ENCODE assay signal across 9 mouse cellular contexts in the genomic region with DNA sequence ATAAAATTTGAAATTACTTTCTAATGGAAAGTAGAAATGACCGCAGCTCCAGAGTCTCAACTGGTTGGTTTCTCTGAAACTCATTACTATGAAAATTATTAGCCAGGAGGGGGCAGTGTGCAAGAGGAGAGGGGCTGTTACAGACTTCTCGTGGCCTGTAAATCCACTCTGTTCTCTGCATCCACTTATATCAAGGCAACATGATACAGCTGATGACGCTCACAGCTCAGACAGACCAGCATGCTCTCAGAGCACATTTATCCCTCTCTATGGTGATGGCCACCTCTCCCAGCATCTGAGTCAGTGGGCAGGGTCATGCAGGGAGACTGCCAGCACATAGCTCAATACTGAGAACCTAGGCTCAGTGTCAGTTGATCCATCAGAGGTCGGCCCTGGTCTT.
DNase-seq lines count a peak whose midpoint lies in the region; ATAC-seq and TF ChIP-seq lines count a peak whose summit lies in the region.
"Had no signal": no experiment of that assay in that cellular context is flagged by ENCODE, and none has a peak within 500 bp of the region (broad histone marks: within the 10 kb centered on the region; RNA-seq: fewer than 3 reads in every experiment).

No protein-coding gene starts in this region.

- H3K9me3 ChIP-seq in kidney, postnatal 0 days (replicated peaks; ENCODE audit: low read length): no peaks in the 10 kb centered on the region
- no peaks in the 10 kb centered on the region for H3K9me3 ChIP-seq in embryonic facial prominence, embryonic 10.5 days
- H3K9me3 ChIP-seq in megakaryocyte, embryonic 14.5 days: peaks cover 19% of the 10 kb centered on the region; the same call in 1 of the 2 replicates

- no peak overlapping the region for H3K27ac ChIP-seq in kidney, postnatal 0 days
- no peak overlapping the region for H3K27ac ChIP-seq in embryonic facial prominence, embryonic 10.5 days (replicated peaks)

- no peak overlapping the region for H3K4me2 ChIP-seq in kidney, postnatal 0 days (ENCODE audit: low read length)

- H3K4me1 ChIP-seq in kidney, postnatal 0 days (replicated peaks; ENCODE audit: insufficient read depth, low read length): peaks cover 21% of the 10 kb centered on the region
- H3K4me1 ChIP-seq in embryonic facial prominence, embryonic 10.5 days: no peaks in the 10 kb centered on the region
- no peaks in the 10 kb centered on the region for H3K4me1 ChIP-seq in megakaryocyte, embryonic 14.5 days

- peaks cover 5% of the 10 kb centered on the region; the same call in 1 of the 2 replicates for H3K36me3 ChIP-seq in kidney, postnatal 0 days (ENCODE audit: insufficient read depth, low read length)
- H3K36me3 ChIP-seq in embryonic facial prominence, embryonic 10.5 days (replicated peaks): peaks cover 16% of the 10 kb centered on the region; the same call in 1 of the 2 replicates
- no peaks in the 10 kb centered on the region for H3K36me3 ChIP-seq in megakaryocyte, embryonic 14.5 days (replicated peaks; ENCODE audit: low read length)

- ATAC-seq in kidney, postnatal 0 days (replicated peaks; ENCODE audit: low FRiP score, low read depth): no peak

- H3K9ac ChIP-seq in kidney, postnatal 0 days (ENCODE audit: low read depth, low read length): no peak overlapping the region

- peak; percentile 47 for DNase-seq in kidney, postnatal 0 days (ENCODE audit: low spot score)
- no peak for DNase-seq in kidney, postnatal 25 days
- DNase-seq in Muller cell, postnatal 12 days (ENCODE audit: inconsistent ontology term): peak; percentile 44
- DNase-seq in embryonic facial prominence, embryonic 10.5 days (ENCODE audit: low spot score): peak; percentile 13
- no peak for DNase-seq in c-Kit-positive CD71-positive TER-119-positive erythroid progenitor cells, embryonic 14.5 days (ENCODE audit: low spot score)
- no peak for DNase-seq in layer of hippocampus, adult 9-10 months (ENCODE audit: low spot score)
- no peak for DNase-seq in liver
- DNase-seq: layer of hippocampus, adult 9-11 months had no signal

- 54% methylated on average over 4 of the region's 4 CpGs for WGBS in kidney, postnatal 0 days
- WGBS in embryonic facial prominence, embryonic 10.5 days: 66% methylated on average over 4 of the region's 4 CpGs

- TF ChIP-seq CTCF in kidney, postnatal 0 days (IDR thresholded peaks at IDR 0.05; ENCODE audit: low read depth): peak; percentile 58

- no peaks in the 10 kb centered on the region for H3K27me3 ChIP-seq in kidney, postnatal 0 days (ENCODE audit: insufficient read depth, low read length)
- no peaks in the 10 kb centered on the region for H3K27me3 ChIP-seq in embryonic facial prominence, embryonic 10.5 days (replicated peaks; ENCODE audit: low read depth, poor library complexity, severe bottlenecking)
- no peaks in the 10 kb centered on the region for H3K27me3 ChIP-seq in megakaryocyte, embryonic 14.5 days (replicated peaks)

- H3K4me3 ChIP-seq in kidney, postnatal 0 days (replicated peaks; ENCODE audit: low read depth, low read length): no peak overlapping the region
- H3K4me3 ChIP-seq in embryonic facial prominence, embryonic 10.5 days: no peak overlapping the region
- peak overlapping the region; percentile 5 for H3K4me3 ChIP-seq in megakaryocyte, embryonic 14.5 days (replicated peaks)

Comparison
In these comparisons a context has a peak if more than half of its experiments do, and no peak if none do; other contexts are left out.
1. DNase-seq: peak in kidney, postnatal 0 days (single experiment), Muller cell, postnatal 12 days (single experiment) and embryonic facial prominence, embryonic 10.5 days (single experiment); none in kidney, postnatal 25 days (0 of 2), c-Kit-positive CD71-positive TER-119-positive erythroid progenitor cells, embryonic 14.5 days (single experiment), layer of hippocampus, adult 9-10 months (single experiment) and liver (single experiment).